Mouse (Mus musculus) bone marrow, adult 2 months (tissue): ENCODE results near the gene App.

Experiments used
- CTCF ChIP-seq: fragments of 200-500 bp; IDR thresholded peaks from 2 replicates; pipeline ENCODE4 v1.5.1; 2011; ENCODE audit warnings: low read length, control low read depth; ENCODE audit not compliant: control insufficient read depth, insufficient read depth
- POLR2A ChIP-seq: fragments of 200-500 bp; IDR thresholded peaks from 2 replicates; pipeline ENCODE4 v1.6.1; 2011; ENCODE audit warnings: low read depth, mild to moderate bottlenecking, control low read depth, low read length, borderline replicate concordance; ENCODE audit not compliant: control insufficient read depth

DNA sequence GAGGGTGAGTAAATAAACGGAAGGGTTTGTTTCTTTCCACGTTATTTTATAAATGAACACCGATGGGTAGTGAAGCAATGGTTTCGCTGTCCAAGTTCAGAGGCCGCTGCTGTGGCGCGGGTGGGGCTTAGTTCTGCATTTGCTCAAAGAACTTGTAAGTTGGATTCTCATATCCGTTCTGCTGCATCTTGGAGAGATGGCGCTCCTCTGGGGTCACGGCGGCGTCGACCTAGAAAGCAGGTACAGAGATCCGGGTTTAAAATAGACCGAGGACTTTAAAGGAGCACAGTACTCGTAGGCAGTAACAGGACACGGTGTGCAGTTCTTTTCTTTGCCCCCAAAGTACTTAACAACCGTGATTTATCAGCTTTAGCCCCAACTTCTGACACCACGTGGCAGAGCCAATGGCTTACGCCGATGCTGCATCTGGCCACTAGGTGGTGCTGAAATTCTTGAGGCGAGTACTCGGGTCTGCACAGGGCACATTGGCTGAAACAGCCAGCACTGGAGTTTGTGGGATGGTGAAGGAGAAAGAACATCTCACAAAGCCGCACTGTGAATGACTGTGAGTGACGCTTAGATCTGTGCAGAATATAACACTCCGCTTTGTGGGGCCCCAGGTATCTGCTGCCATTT lies 218.2 kb downstream of the App start:
- TF ChIP-seq POLR2A, result no peak
- peak; percentile 89 for TF ChIP-seq CTCF
